26 mouse cellular contexts compared by ENCODE assay signal in the genomic region with DNA sequence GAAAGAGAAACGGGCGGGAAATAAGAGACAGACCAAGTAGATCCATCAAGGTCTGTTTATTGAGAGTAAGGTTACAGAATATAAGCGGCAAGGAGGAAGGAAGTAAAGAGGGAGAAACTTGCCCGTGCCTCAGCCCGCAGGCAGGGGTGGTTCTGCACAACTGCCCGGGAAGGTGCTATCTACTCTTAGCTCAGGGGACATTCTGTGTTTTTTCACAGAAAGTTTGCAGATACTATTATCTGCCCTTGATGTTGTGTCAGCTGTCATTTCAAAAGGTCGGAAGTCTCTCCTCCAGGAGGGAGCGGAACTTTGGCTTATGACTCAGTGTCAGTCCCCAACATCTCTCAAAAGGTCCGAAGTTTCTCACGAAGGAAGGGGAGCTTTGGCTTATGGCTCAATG. TPM values are rescaled to one million over a fixed set of nuclear protein-coding genes. Genes with fewer than 3 reads are reported as not detected.
A peak's percentile ranks its signal among the peaks of the same experiment; 100 is the strongest.
DNase-seq lines count a peak whose midpoint lies in the region; ATAC-seq and TF ChIP-seq lines count a peak whose summit lies in the region.
"Had no signal": no experiment of that assay in that cellular context is flagged by ENCODE, and none has a peak within 500 bp of the region (broad histone marks: within the 10 kb centered on the region; RNA-seq: fewer than 3 reads in every experiment).

No protein-coding gene starts in this region.

- intact Hi-C loops in heart, postnatal 36 days (cut with DNase I) = no loop called here

- H3K4me2 ChIP-seq in forebrain, embryonic 11.5 days (ENCODE audit: low read depth, low read length, severe bottlenecking) = no peak overlapping the region
- no peak overlapping the region for H3K4me2 ChIP-seq in forebrain, embryonic 13.5 days
- peak overlapping the region; percentile 72; the same call in 1 of the 2 replicates for H3K4me2 ChIP-seq in heart, postnatal 0 days (ENCODE audit: low read depth, low read length)
- H3K4me2 ChIP-seq: forebrain, embryonic 12.5 days; hindbrain, embryonic 12.5 days had no signal

- H3K36me3 ChIP-seq in forebrain, embryonic 11.5 days (ENCODE audit: control insufficient read depth, insufficient read depth, low read length) = no peaks in the 10 kb centered on the region
- no peaks in the 10 kb centered on the region for H3K36me3 ChIP-seq in forebrain, embryonic 13.5 days (ENCODE audit: poor library complexity, severe bottlenecking)
- H3K36me3 ChIP-seq in heart, postnatal 0 days (replicated peaks; ENCODE audit: control insufficient read depth, insufficient read depth, low read length) = no peaks in the 10 kb centered on the region
- H3K36me3 ChIP-seq: embryonic facial prominence, embryonic 15.5 days; forebrain, embryonic 12.5 days; G1E; hindbrain, embryonic 12.5 days; limb, embryonic 13.5 days had no signal

- peak; percentile 29 for DNase-seq in forebrain, embryonic 11.5 days (ENCODE audit: low spot score)
- DNase-seq in heart, postnatal 0 days (ENCODE audit: low spot score) = no peak
- DNase-seq in heart, postnatal 36 days = no peak
- DNase-seq in thymus, postnatal 0 days (ENCODE audit: low spot score) = peak; percentile 12
- no peak for DNase-seq in thymus, postnatal 10 days (ENCODE audit: low spot score in 2 of 2)
- DNase-seq: cerebellum, adult 9-11 months; embryo, embryonic 11 days; gastrocnemius, postnatal 36 days; kidney, adult 8-10 months; kidney, postnatal 4 days; midbrain, embryonic 14.5 days had no signal

- H3K9ac ChIP-seq in forebrain, embryonic 11.5 days (ENCODE audit: low read length) = no peak overlapping the region
- H3K9ac ChIP-seq in forebrain, embryonic 13.5 days = no peak overlapping the region
- no peak overlapping the region for H3K9ac ChIP-seq in heart, postnatal 0 days (replicated peaks; ENCODE audit: low read depth, low read length)
- H3K9ac ChIP-seq: embryonic facial prominence, embryonic 15.5 days; forebrain, embryonic 12.5 days; hindbrain, embryonic 12.5 days; limb, embryonic 13.5 days; liver, embryonic 14.5 days had no signal

- TF ChIP-seq EP300 in heart, postnatal 0 days (IDR thresholded peaks at IDR 0.05; ENCODE audit: low read depth) = no peak

- ATAC-seq in forebrain, embryonic 11.5 days (replicated peaks; ENCODE audit: low FRiP score) = no peak
- no peak for ATAC-seq in forebrain, embryonic 13.5 days
- ATAC-seq in heart, postnatal 0 days (ENCODE audit: insufficient read depth, low read depth) = no peak
- no peak for ATAC-seq in cerebellum, adult (ENCODE audit: insufficient number of reproducible peaks, low FRiP score, low TSS enrichment)
- ATAC-seq: inflammation-experienced regulatory T-cells, adult 6 months; lung, postnatal 0 days had no signal

- peaks cover 9% of the 10 kb centered on the region for H3K4me1 ChIP-seq in forebrain, embryonic 11.5 days (replicated peaks; ENCODE audit: control insufficient read depth, insufficient read depth, low read length)
- peaks cover 13% of the 10 kb centered on the region for H3K4me1 ChIP-seq in forebrain, embryonic 13.5 days
- H3K4me1 ChIP-seq in heart, postnatal 0 days (ENCODE audit: control insufficient read depth, insufficient read depth) = peaks cover 6% of the 10 kb centered on the region

- 11% methylated on average over 10 of the region's 10 CpGs for WGBS in forebrain, embryonic 11.5 days
- WGBS in forebrain, embryonic 13.5 days = 9% methylated on average over 10 of the region's 10 CpGs
- 4% methylated on average over 10 of the region's 10 CpGs for WGBS in heart, postnatal 0 days

- H3K27me3 ChIP-seq in forebrain, embryonic 11.5 days (ENCODE audit: control insufficient read depth, insufficient read depth, low read length) = peaks cover 48% of the 10 kb centered on the region
- H3K27me3 ChIP-seq in forebrain, embryonic 13.5 days = peaks cover 64% of the 10 kb centered on the region
- peaks cover 55% of the 10 kb centered on the region for H3K27me3 ChIP-seq in heart, postnatal 0 days (ENCODE audit: control insufficient read depth, insufficient read depth, low read length)

- no peaks in the 10 kb centered on the region for H3K9me3 ChIP-seq in forebrain, embryonic 11.5 days (ENCODE audit: control insufficient read depth, low read length)
- H3K9me3 ChIP-seq in forebrain, embryonic 13.5 days (replicated peaks) = no peaks in the 10 kb centered on the region
- H3K9me3 ChIP-seq in heart, postnatal 0 days (replicated peaks; ENCODE audit: control insufficient read depth, low read length) = 0 out of 2 replicates have a peak, but pooled peaks cover 4% of the 10 kb centered on the region

- TF ChIP-seq CTCF in heart, postnatal 0 days (IDR thresholded peaks at IDR 0.05; ENCODE audit: low read depth) = no peak

- H3K4me3 ChIP-seq in forebrain, embryonic 11.5 days (ENCODE audit: low read depth, low read length) = no peak overlapping the region
- H3K4me3 ChIP-seq in forebrain, embryonic 13.5 days = no peak overlapping the region
- H3K4me3 ChIP-seq in heart, postnatal 0 days (ENCODE audit: low read depth, low read length) = no peak overlapping the region
- H3K4me3 ChIP-seq: hindbrain, embryonic 12.5 days; limb, embryonic 13.5 days; myocyte had no signal

- H3K27ac ChIP-seq in forebrain, embryonic 11.5 days (ENCODE audit: low read depth, low read length) = no peak overlapping the region
- no peak overlapping the region for H3K27ac ChIP-seq in forebrain, embryonic 13.5 days
- no peak overlapping the region for H3K27ac ChIP-seq in heart, postnatal 0 days (ENCODE audit: low read depth)
- H3K27ac ChIP-seq: embryonic facial prominence, embryonic 15.5 days; forebrain, embryonic 12.5 days; hindbrain, embryonic 12.5 days; limb, embryonic 13.5 days; liver, embryonic 14.5 days had no signal

RNA-seq across cellular contexts. Expression of a gene that starts 1.2 kb away (rescaled TPM):
- polyA plus RNA-seq in forebrain, embryonic 11.5 days (2014; fragmentation: Nextera tagmentation; extraction: Ambion mirVana) = not detected in 2 replicates
- not detected in 2 replicates for polyA plus RNA-seq in forebrain, embryonic 13.5 days (2015; fragmentation: Nextera tagmentation; extraction: Ambion mirVana)
- total RNA-seq in heart, postnatal 0 days (2014; rRNA removed; ENCODE audit: low replicate concordance) = not detected in 2 replicates
- not detected in 2 replicates for polyA plus RNA-seq in heart, postnatal 0 days (2015; fragmentation: Nextera tagmentation; extraction: Ambion mirVana)
- total RNA-seq in heart, postnatal 36 days (2021) = not detected
- 0.17 and 0.36 TPM in 2 replicates for polyA plus RNA-seq in thymus, postnatal 0 days (2015; fragmentation: Nextera tagmentation; extraction: Ambion mirVana)
- total RNA-seq: adrenal gland, adult 18-20 months; gastrocnemius, postnatal 36 days; layer of hippocampus, postnatal 10 days had no signal
- polyA plus RNA-seq: forebrain, embryonic 12.5 days; hindbrain, embryonic 12.5 days; inflammation-experienced regulatory T-cells, adult 6 months; limb, embryonic 13.5 days; midbrain, embryonic 14.5 days; myocyte had no signal

RNA-seq across cellular contexts. Expression of a gene that starts 8.0 kb away (rescaled TPM):
- 0.79 and 1.3 TPM in 2 replicates for polyA plus RNA-seq in forebrain, embryonic 11.5 days (2014; fragmentation: Nextera tagmentation; extraction: Ambion mirVana)
- 1.1 and 1.5 TPM in 2 replicates for polyA plus RNA-seq in forebrain, embryonic 13.5 days (2015; fragmentation: Nextera tagmentation; extraction: Ambion mirVana)
- 0.38 TPM in 1 of 2 replicates, not detected in the other for total RNA-seq in heart, postnatal 0 days (2014; rRNA removed; ENCODE audit: low replicate concordance)
- polyA plus RNA-seq in heart, postnatal 0 days (2015; fragmentation: Nextera tagmentation; extraction: Ambion mirVana) = 0.66 and 0.72 TPM in 2 replicates
- 1 to 10 TPM; 1.5 to 1.6 TPM for total RNA-seq in heart, postnatal 36 days (2021)
- 0.29 and 0.49 TPM in 2 replicates for polyA plus RNA-seq in thymus, postnatal 0 days (2015; fragmentation: Nextera tagmentation; extraction: Ambion mirVana)
- total RNA-seq: megakaryocyte, adult 5-6 weeks; neutrophil, adult 5-6 weeks had no signal
- polyA plus RNA-seq: G1E; inflammation-experienced regulatory T-cells, adult 6 months; myocyte had no signal

RNA-seq across cellular contexts. Expression of a gene that starts 21.8 kb away (rescaled TPM):
- polyA plus RNA-seq in forebrain, embryonic 11.5 days (2014; fragmentation: Nextera tagmentation; extraction: Ambion mirVana) = 37.7 and 41.7 TPM in 2 replicates
- polyA plus RNA-seq in forebrain, embryonic 13.5 days (2015; fragmentation: Nextera tagmentation; extraction: Ambion mirVana) = 44.2 and 45.2 TPM in 2 replicates
- total RNA-seq in heart, postnatal 0 days (2014; rRNA removed; ENCODE audit: low replicate concordance) = 4.4 and 6.0 TPM in 2 replicates
- 3.6 TPM in 2 replicates for polyA plus RNA-seq in heart, postnatal 0 days (2015; fragmentation: Nextera tagmentation; extraction: Ambion mirVana)
- 1 to 10 TPM; 3.8 to 5.0 TPM for total RNA-seq in heart, postnatal 36 days (2021)
- 7.7 and 7.9 TPM in 2 replicates for polyA plus RNA-seq in thymus, postnatal 0 days (2015; fragmentation: Nextera tagmentation; extraction: Ambion mirVana)
- polyA plus RNA-seq: G1E had no signal

RNA-seq across cellular contexts. Expression of a gene that starts 38.1 kb away (rescaled TPM):
- 15.5 and 17.1 TPM in 2 replicates for polyA plus RNA-seq in forebrain, embryonic 11.5 days (2014; fragmentation: Nextera tagmentation; extraction: Ambion mirVana)
- polyA plus RNA-seq in forebrain, embryonic 13.5 days (2015; fragmentation: Nextera tagmentation; extraction: Ambion mirVana) = 16.7 and 17.6 TPM in 2 replicates
- not detected in 2 replicates for total RNA-seq in heart, postnatal 0 days (2014; rRNA removed; ENCODE audit: low replicate concordance)
- polyA plus RNA-seq in heart, postnatal 0 days (2015; fragmentation: Nextera tagmentation; extraction: Ambion mirVana) = 1.7 and 2.0 TPM in 2 replicates
- 1 to 10 TPM; 1.1 to 1.3 TPM for total RNA-seq in heart, postnatal 36 days (2021)
- polyA plus RNA-seq in thymus, postnatal 0 days (2015; fragmentation: Nextera tagmentation; extraction: Ambion mirVana) = 0.35 and 0.53 TPM in 2 replicates
- total RNA-seq: megakaryocyte, adult 5-6 weeks; neutrophil, adult 5-6 weeks had no signal
- polyA plus RNA-seq: G1E; inflammation-experienced regulatory T-cells, adult 6 months had no signal

Comparison
In these comparisons a context has a peak if more than half of its experiments do, and no peak if none do; other contexts are left out.
1. DNase-seq: peak in forebrain, embryonic 11.5 days (single experiment) and thymus, postnatal 0 days (single experiment); none in heart, postnatal 0 days (single experiment), heart, postnatal 36 days (0 of 2) and thymus, postnatal 10 days (0 of 2).